Mouse (Mus musculus) liver, embryonic 15.5 days (tissue): Measurements from ENCODE around the gene Ap1b1. TPM values are rescaled to one million over a fixed set of nuclear protein-coding genes. Genes with fewer than 3 reads are reported as not detected.
A peak's percentile ranks its signal among the peaks of the same experiment; 100 is the strongest.

Source experiments
- ATAC-seq: fragments of 200-750 bp; cut with Nextera tagmentation; 2 replicates; pipeline ENCODE4 v1.8.0; 2017; ENCODE audit warnings: moderate number of reproducible peaks, mild to moderate bottlenecking, moderate library complexity; ENCODE audit not compliant: insufficient read depth
- H3K27ac ChIP-seq: fragments of 300-500 bp; sonication (generic); replicated peaks from 2 replicates; pipeline ENCODE4 v1.5.1; 2015; ENCODE audit warnings: mild to moderate bottlenecking, inconsistent platforms
- H3K27me3 ChIP-seq: fragments of 300-500 bp; sonication (generic); 2 replicates; pipeline ENCODE4 v1.6.1; 2015; ENCODE audit warnings: mild to moderate bottlenecking, inconsistent platforms
- H3K36me3 ChIP-seq: fragments of 300-500 bp; sonication (generic); replicated peaks from 2 replicates; pipeline ENCODE4 v1.6.1; 2015; ENCODE audit warnings: moderate library complexity, mild to moderate bottlenecking, inconsistent platforms
- H3K4me1 ChIP-seq: fragments of 300-500 bp; sonication (generic); replicated peaks from 2 replicates; pipeline ENCODE4 v1.6.1; 2015; ENCODE audit warnings: inconsistent platforms
- H3K4me2 ChIP-seq: fragments of 300-500 bp; sonication (generic); 2 replicates; pipeline ENCODE4 v1.6.1; 2015; ENCODE audit warnings: moderate library complexity, mild to moderate bottlenecking, inconsistent platforms
- H3K4me3 ChIP-seq: fragments of 300-500 bp; sonication (generic); replicated peaks from 2 replicates; pipeline ENCODE4 v1.5.1; 2015; ENCODE audit warnings: mild to moderate bottlenecking, inconsistent platforms
- H3K9ac ChIP-seq: fragments of 300-500 bp; sonication (generic); 2 replicates; pipeline ENCODE4 v1.6.1; 2015; ENCODE audit warnings: moderate library complexity, mild to moderate bottlenecking, inconsistent platforms
- H3K9me3 ChIP-seq: fragments of 300-500 bp; sonication (generic); replicated peaks from 2 replicates; pipeline ENCODE4 v1.6.1; 2016; ENCODE audit warnings: inconsistent platforms
- WGBS: fragments of 180-500 bp; shearing (Covaris S2); methylation state at CpG from one replicate; pipeline ENCODE4 v1.1.7; 2015; ENCODE audit warnings: mixed read lengths; ENCODE audit not compliant: insufficient replicate concordance; 5-methylcytosine and 5-hydroxymethylcytosine counted together
- polyA plus RNA-seq: library from polyadenylated mRNA; unstranded; fragments of >200 nt; fragmentation: Nextera tagmentation; extraction: Ambion mirVana; gene quantifications from 2 replicates; pipeline ENCODE4 v1.2.1, GENCODE M21; 2015

Ap1b1 gene
- 76.7 and 81.9 TPM in 2 replicates for polyA plus RNA-seq

DNA sequence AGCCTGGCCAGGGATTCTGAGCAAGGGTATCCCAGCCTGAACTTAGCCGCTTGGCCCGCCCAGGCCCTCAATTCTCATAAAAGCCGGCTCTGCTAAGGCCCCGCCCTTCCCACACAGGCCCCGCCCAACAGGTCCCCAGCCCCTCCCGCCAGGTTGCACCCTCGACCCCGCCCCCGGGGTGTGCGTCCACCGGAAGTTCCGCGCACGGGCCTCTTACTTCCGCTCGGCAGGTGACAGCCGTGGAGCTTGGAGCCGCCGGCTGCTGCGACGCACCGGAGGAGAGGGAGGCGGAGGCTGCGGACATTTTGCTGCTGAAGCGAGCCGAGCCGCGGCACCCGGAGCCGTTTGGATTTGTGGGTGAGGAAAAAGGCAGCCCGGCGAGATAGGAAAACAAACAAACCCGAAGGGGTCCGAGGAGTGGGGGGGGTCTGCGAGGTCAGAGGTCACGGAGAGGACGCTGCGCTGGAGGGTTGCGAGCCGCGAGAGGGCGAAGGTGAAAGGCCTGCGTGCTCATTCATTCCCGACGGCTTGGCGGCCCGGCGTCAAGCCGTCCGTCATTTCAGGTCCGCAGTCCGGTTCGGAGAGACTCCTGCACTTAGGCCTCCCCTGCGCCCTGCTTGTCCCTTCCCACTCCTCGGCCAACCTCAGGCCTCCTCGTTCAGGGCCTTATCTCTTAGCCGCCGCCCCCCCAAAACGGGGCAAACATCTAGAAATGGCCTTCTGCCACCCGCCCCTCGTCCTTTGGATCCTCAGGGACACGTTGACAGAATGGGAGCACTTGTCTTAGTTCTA lies at the start of gene Ap1b1:
TSS of gene Ap1b1 (plus strand) at position 130 of the 792 bp plus-strand sequence.
- H3K4me1 ChIP-seq, result peaks cover 75% of the 10 kb centered on the region
- WGBS, result under 1% methylated on average over 62 of the region's 62 CpGs
- ATAC-seq, result peak; percentile 92

DNA sequence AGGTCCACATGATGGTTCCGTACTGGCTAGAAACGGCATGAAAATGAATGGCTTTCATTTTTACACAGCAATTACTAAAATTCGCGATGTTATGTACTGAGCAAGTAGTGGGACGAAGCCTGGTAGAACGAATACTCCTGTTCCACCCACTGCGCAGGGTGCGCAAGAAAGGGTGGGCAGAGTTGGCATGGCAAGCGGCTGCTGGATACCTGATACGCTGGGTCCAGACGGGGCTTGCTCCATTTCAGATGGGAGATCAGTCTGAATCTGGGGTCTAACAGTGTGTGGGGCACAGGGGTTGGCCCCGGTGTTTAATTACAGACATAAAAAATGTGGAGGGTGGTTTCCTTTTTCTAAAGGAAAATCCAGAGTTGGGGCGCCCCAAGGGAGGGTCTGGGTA lies 40.1 kb upstream of the Ap1b1 start:
- ATAC-seq, result no peak
- Histone ChIP-seq H3K36me3 (no peaks in the 10 kb centered on the region), H3K27ac (no peak overlapping the region), H3K9ac (no peak overlapping the region), H3K4me2 (peak overlapping the region; percentile 70; the same call in 1 of the 2 replicates), H3K4me1 (peaks cover 19% of the 10 kb centered on the region), H3K27me3 (peaks cover 85% of the 10 kb centered on the region), H3K9me3 (no peaks in the 10 kb centered on the region), H3K4me3 (no peak overlapping the region; the same call in 1 of the 2 replicates)
- 40% methylated on average over 12 of the region's 13 CpGs for WGBS

More for the DNA sequence above, at the start of gene Ap1b1:
- peaks cover 28% of the 10 kb centered on the region for H3K36me3 ChIP-seq
- no peaks in the 10 kb centered on the region for H3K27me3 ChIP-seq
- H3K27ac ChIP-seq, result peak within 1 kb of the TSS; percentile 86
- H3K4me3 ChIP-seq, result peak within 1 kb of the TSS; percentile 75
- H3K9ac ChIP-seq, result peak within 1 kb of the TSS; percentile 78
- peak within 1 kb of the TSS; percentile 85 for H3K4me2 ChIP-seq
- H3K9me3 ChIP-seq, result no peaks in the 10 kb centered on the region

DNA sequence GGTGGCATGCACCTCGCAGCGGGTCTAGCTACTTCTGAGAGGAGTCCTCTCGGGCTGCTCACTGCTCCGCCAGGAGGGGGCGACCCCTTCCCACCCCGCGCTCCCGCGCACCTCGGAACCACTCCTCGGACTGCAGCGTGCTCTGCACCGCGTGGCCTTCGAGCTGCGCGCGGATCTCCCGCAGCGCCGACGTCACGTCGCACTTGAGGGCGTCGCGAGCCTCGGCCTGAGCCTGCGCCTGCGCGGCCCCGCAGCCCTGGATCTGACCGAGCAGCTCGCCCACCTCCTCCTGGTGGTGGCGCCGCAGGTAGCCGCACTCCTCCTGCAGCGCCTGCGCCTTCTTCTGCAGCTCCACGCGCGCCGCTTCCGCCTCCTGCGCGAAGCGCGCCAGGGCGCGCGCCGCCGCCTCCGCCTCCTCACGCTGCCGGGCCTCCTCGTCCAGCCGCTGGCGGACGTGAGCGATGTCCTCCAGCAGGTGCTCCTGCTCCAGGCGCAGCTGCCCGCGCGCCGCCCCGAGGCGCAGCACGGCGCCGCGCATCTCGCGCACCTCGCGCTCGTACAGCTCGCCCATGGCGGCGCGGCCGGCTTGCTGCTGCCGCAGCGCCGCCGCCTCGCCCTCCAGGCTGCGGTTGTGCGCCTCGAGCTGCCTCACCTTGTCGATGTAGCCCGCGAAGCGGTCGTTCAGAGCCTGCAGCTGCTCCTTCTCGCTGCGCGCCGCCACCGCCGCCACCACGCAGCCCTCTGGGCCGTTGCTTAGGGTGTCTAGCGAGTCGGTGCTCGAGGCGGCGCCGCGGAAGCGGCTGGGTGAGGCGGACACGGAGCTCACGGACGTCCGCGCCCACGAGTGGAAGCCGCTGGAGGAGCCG lies 39.4 kb upstream of the Ap1b1 start:
- Histone ChIP-seq H3K4me3 (peak overlapping the region; percentile 49), H3K4me1 (peaks cover 19% of the 10 kb centered on the region), H3K9ac (no peak overlapping the region), H3K36me3 (no peaks in the 10 kb centered on the region), H3K27ac (no peak overlapping the region), H3K27me3 (peaks cover 90% of the 10 kb centered on the region), H3K9me3 (no peaks in the 10 kb centered on the region), H3K4me2 (peak overlapping the region; percentile 70)
- under 1% methylated on average over 120 of the region's 120 CpGs for WGBS
- ATAC-seq, result peak; percentile 18; the same call in 1 of the 2 replicates

DNA sequence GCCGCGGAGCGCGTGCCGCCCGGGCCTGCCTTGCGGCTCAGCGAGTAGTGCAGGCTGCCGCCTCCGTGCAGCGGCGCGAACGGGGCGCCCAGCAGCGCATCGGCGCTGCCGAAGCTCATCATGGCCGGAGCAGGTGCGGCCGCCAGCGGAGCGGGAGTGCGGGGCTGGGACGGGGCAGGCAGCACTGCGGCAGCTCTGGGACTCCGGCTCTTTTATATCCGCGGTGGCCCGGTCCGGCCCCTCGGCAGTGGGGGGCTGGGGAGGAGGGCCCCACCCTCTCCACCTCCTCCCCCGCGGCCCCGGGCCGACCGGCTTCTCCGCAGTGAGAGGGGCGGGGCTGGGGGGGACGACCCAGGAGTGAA lies 38.8 kb upstream of the Ap1b1 start, which contains the start of gene Nefh:
TSS of gene Nefh (minus strand) at position 252 of the 362 bp plus-strand sequence.
- ATAC-seq, result no peak
- H3K4me2 ChIP-seq, result peak within 1 kb of the TSS; percentile 70
- peak within 1 kb of the TSS; percentile 49 for H3K4me3 ChIP-seq
- WGBS, result 1% methylated on average over 39 of the region's 41 CpGs
- H3K9me3 ChIP-seq, result no peaks in the 10 kb centered on the region
- H3K4me1 ChIP-seq, result peaks cover 19% of the 10 kb centered on the region
- no peak within 1 kb of the TSS for H3K9ac ChIP-seq
- H3K27ac ChIP-seq, result no peak within 1 kb of the TSS
- no peaks in the 10 kb centered on the region for H3K36me3 ChIP-seq
- H3K27me3 ChIP-seq, result peaks cover 90% of the 10 kb centered on the region

DNA sequence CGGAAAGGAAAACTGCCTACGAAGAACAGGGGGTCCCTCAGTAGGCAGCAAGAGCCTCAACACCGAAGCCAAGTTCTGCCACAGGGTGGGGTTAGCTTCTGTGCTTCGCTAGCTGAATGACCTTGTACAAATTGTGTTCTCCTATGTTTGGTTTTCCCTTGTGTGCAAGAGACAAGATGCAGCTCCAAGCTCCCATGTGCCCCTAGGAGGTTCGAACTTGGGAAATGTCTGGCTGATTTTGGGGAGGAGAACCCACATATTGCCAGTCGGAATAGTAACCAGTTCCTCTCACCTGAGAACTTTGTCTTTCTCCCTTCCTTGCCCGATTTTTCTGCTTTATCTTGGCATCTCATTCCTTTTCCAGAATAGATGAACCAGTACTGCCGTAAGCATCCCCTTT lies 37.8 kb upstream of the Ap1b1 start:
- Histone ChIP-seq H3K4me2 (no peak overlapping the region), H3K27me3 (peaks cover 99% of the 10 kb centered on the region), H3K9me3 (no peaks in the 10 kb centered on the region), H3K9ac (no peak overlapping the region), H3K27ac (no peak overlapping the region), H3K36me3 (no peaks in the 10 kb centered on the region), H3K4me1 (peaks cover 23% of the 10 kb centered on the region), H3K4me3 (no peak overlapping the region)
- WGBS, result 33% methylated on average over 8 of the region's 8 CpGs
- ATAC-seq, result no peak

- peaks cover 100% of the 10 kb centered on the region for H3K27me3 ChIP-seq
- no peak overlapping the region for H3K4me3 ChIP-seq
- no peak overlapping the region for H3K4me2 ChIP-seq
- H3K9ac ChIP-seq, result no peak overlapping the region
- H3K27ac ChIP-seq, result no peak overlapping the region
- no peaks in the 10 kb centered on the region for H3K36me3 ChIP-seq
- H3K4me1 ChIP-seq, result peaks cover 27% of the 10 kb centered on the region
- 7% methylated on average over 23 of the region's 23 CpGs for WGBS
- no peaks in the 10 kb centered on the region for H3K9me3 ChIP-seq
- no peak for ATAC-seq
These were observed 37.2 kb upstream of the Ap1b1 start for GRCm38 (mm10) chr11:4949256-4950044.

DNA sequence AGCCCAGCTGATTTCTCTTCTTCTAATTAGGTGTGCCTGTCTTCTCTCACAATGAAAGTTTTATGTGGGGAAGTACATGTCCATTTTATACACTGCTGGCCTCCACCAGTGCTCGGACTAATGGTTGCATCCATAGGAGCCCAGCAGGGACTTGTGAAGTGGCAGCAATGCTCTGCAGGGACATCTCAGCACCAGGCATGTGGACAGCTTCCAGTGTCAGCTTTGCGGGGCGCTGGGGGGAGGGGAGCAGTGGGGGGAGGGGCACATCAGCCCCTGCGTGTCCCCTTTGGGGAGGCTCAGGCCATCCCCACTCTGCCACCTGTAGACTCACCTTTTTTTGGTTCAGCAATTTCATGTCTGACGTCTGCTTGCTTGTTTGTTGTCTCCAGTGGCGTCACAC lies 33.2 kb upstream of the Ap1b1 start:
- peaks cover 94% of the 10 kb centered on the region for H3K27me3 ChIP-seq
- 8% methylated on average over 6 of the region's 6 CpGs for WGBS

GRCm38 (mm10) chr11:4953918-4954317 lies 32.7 kb upstream of the Ap1b1 start:
- no peak overlapping the region for H3K4me3 ChIP-seq
- 3% methylated on average over 8 of the region's 8 CpGs for WGBS
- no peaks in the 10 kb centered on the region for H3K9me3 ChIP-seq
- no peak overlapping the region for H3K9ac ChIP-seq
- ATAC-seq, result no peak
- no peak overlapping the region for H3K27ac ChIP-seq
- no peaks in the 10 kb centered on the region for H3K36me3 ChIP-seq
- peaks cover 89% of the 10 kb centered on the region for H3K27me3 ChIP-seq
- H3K4me1 ChIP-seq, result peaks cover 8% of the 10 kb centered on the region; the same call in 1 of the 2 replicates
- H3K4me2 ChIP-seq, result no peak overlapping the region

More for the DNA sequence above, 33.2 kb upstream of the Ap1b1 start:
- ATAC-seq, result no peak
- Histone ChIP-seq H3K4me3 (no peak overlapping the region), H3K36me3 (no peaks in the 10 kb centered on the region), H3K4me2 (no peak overlapping the region), H3K4me1 (peaks cover 8% of the 10 kb centered on the region; the same call in 1 of the 2 replicates), H3K9me3 (no peaks in the 10 kb centered on the region), H3K27ac (no peak overlapping the region), H3K9ac (no peak overlapping the region)

GRCm38 (mm10) chr11:4963099-4963808 lies 23.4 kb upstream of the Ap1b1 start:
- ATAC-seq, result no peak
- Histone ChIP-seq H3K27ac (no peak overlapping the region), H3K4me3 (no peak overlapping the region), H3K36me3 (no peaks in the 10 kb centered on the region), H3K4me2 (no peak overlapping the region), H3K9me3 (no peaks in the 10 kb centered on the region), H3K4me1 (peaks cover 25% of the 10 kb centered on the region), H3K9ac (no peak overlapping the region), H3K27me3 (no peaks in the 10 kb centered on the region)
- 37% methylated on average over 6 of the region's 6 CpGs for WGBS

DNA sequence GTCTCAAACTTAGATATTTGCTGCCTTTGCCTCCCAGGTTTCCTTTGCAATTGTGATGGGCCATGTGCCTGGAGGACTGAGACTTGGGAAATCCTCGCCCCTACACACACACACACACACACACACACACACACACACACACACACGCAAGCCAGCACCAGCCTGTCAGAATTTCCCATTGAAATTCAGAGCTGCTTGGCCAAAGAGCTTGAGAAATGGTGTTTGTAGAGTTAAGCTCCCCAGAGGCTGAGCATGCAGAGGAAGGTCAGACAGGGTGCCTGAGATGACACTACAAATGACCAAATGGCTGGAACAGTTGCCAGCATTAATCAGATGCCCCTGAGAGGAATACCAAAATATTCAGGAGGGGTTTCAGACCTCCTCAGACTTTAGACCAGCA lies 20.3 kb upstream of the Ap1b1 start:
- ATAC-seq, result no peak
- H3K9ac ChIP-seq, result no peak overlapping the region; the same call in 1 of the 2 replicates
- H3K4me3 ChIP-seq, result no peak overlapping the region
- peak overlapping the region; percentile 26; the same call in 1 of the 2 replicates for H3K27ac ChIP-seq
- WGBS, result 50% methylated on average over 2 of the region's 2 CpGs
- H3K9me3 ChIP-seq, result no peaks in the 10 kb centered on the region
- H3K27me3 ChIP-seq, result no peaks in the 10 kb centered on the region
- H3K36me3 ChIP-seq, result no peaks in the 10 kb centered on the region
- peaks cover 31% of the 10 kb centered on the region for H3K4me1 ChIP-seq
- H3K4me2 ChIP-seq, result no peak overlapping the region
